Mouse (Mus musculus): Measurements from ENCODE around the gene Olfr433. TPM values are rescaled to one million over a fixed set of nuclear protein-coding genes. Genes with fewer than 3 reads are reported as not detected.
"Not testable (repeated sequence)": the region's sequence is repeated elsewhere in the genome, so short reads cannot be mapped to it uniquely, and the experiment has no call there.

Olfr433 gene
- polyA plus RNA-seq (2015; fragmentation: Nextera tagmentation; extraction: Ambion mirVana): not detected in 2 replicates

DNA sequence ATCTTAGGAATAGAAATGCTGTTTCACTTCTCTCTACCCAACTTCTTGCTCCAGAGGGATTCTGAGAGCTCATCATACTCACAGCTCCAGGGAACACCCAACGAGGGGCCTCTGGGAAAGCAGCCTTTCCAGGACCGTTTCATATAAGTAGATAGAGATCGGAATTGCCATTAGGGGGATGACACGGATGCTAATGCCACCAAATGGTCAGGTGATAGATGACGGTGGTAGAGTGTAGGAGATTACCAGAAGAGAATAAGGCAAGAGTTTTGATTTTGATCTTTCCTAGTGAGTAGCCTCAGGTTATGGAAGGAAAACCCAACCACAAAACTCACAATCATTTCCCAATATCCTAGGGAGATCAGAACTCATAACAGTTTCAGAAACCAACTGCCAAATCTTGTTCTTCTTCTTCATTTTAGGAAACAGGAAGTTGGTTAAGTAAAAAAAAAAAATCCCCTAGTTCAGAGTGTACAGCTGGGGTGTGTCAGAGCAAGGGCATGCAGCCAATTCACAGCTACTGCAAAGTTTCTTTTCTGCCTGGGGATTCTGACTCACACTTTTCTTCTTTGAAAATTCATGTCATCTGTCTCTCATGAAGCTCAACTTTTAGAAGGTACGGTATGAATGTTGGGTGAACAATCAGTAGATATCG, at the start of gene Olfr433:
TSS of gene Olfr433 (plus strand) at position 183 of the 655 bp plus-strand sequence.
- H3K4me1 ChIP-seq (replicated peaks): no peaks in the 10 kb centered on the region
- no peak within 1 kb of the TSS for H3K9ac ChIP-seq
- WGBS: 63% methylated on average over 7 of the region's 7 CpGs
- H3K4me2 ChIP-seq: no peak within 1 kb of the TSS
- no peak within 1 kb of the TSS for H3K4me3 ChIP-seq
- no peaks in the 10 kb centered on the region for H3K9me3 ChIP-seq (replicated peaks)
- H3K27ac ChIP-seq: no peak within 1 kb of the TSS
- H3K36me3 ChIP-seq: no peaks in the 10 kb centered on the region
- no peaks in the 10 kb centered on the region for H3K27me3 ChIP-seq
- no peak for ATAC-seq (replicated peaks; ENCODE audit: insufficient number of reproducible peaks, insufficient read depth, low FRiP score, low read depth)

DNA sequence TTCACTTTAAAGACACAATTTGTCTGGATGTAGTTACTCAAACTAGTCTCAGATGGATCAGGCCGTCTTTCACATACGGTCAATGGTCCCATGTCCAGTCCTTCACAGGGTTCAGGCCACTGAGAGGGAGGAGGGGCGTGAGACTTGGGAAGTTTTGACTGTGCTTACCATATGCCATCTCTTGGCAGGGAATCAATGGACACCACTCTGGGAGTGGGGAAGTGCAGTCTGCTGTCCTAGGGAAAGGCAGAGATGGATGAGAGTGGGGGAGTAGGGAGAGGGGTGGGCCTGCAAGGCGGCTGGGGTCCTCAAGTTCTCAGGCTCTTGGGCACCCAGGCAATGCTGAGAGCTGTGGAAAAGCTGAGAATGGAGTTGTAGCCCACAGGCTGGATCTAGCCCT, 45.5 kb upstream of the Olfr433 start:
- no peaks in the 10 kb centered on the region for H3K27me3 ChIP-seq
- 85% methylated on average over 4 of the region's 4 CpGs for WGBS
- no peak for ATAC-seq (replicated peaks; ENCODE audit: insufficient number of reproducible peaks, insufficient read depth, low FRiP score, low read depth)

GRCm38 (mm10) chr1:174004352-174005109, 36.0 kb upstream of the Olfr433 start:
- not testable (repeated sequence) for H3K27me3 ChIP-seq; H3K36me3 ChIP-seq; H3K27ac ChIP-seq; H3K4me2 ChIP-seq; H3K9ac ChIP-seq; H3K4me1 ChIP-seq (replicated peaks); H3K9me3 ChIP-seq (replicated peaks); ATAC-seq (replicated peaks; ENCODE audit: insufficient number of reproducible peaks, insufficient read depth, low FRiP score, low read depth); H3K4me3 ChIP-seq
- WGBS: 58% methylated on average over 2 of the region's 3 CpGs

More for the DNA sequence above, 45.5 kb upstream of the Olfr433 start:
- H3K4me3 ChIP-seq: no peak overlapping the region
- no peaks in the 10 kb centered on the region for H3K9me3 ChIP-seq (replicated peaks)
- H3K36me3 ChIP-seq: no peaks in the 10 kb centered on the region
- no peak overlapping the region for H3K4me2 ChIP-seq
- no peak overlapping the region for H3K9ac ChIP-seq
- H3K4me1 ChIP-seq (replicated peaks): no peaks in the 10 kb centered on the region
- no peak overlapping the region for H3K27ac ChIP-seq

DNA sequence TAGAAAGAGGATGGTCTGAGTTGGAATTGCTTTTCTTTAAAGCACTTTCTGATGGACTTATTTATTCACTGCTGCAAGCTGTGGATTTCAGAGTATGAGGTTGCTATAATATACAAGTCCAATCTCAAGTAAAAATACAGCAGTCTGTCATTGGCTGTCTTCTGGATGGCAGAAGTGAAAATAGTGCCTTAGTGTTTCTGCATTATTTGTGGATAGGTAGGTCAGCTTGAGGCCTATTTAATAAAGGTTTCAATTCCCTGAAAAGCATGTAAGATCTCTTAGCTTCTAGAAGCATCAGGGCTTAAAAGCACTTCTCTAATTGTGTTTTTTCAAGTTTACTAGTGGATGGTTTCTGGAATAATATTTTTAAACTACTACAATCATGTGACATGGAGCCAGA, 33.5 kb upstream of the Olfr433 start:
- H3K27me3 ChIP-seq, H3K4me3 ChIP-seq, H3K36me3 ChIP-seq: not testable (repeated sequence)

GRCm38 (mm10) chr1:174031698-174032097, 8.8 kb upstream of the Olfr433 start, which contains the start of gene Ifi205:
TSS of gene Ifi205 (minus strand) at chr1:174031810.
- WGBS: 35% methylated on average over 1 of the region's 1 CpGs
- Histone ChIP-seq H3K9ac (no peak within 1 kb of the TSS), H3K27ac (no peak within 1 kb of the TSS), H3K4me2 (no peak within 1 kb of the TSS), H3K9me3 (replicated peaks) (no peaks in the 10 kb centered on the region), H3K36me3 (no peaks in the 10 kb centered on the region), H3K27me3 (no peaks in the 10 kb centered on the region), H3K4me3 (no peak within 1 kb of the TSS), H3K4me1 (replicated peaks) (no peaks in the 10 kb centered on the region)
- ATAC-seq (replicated peaks; ENCODE audit: insufficient number of reproducible peaks, insufficient read depth, low FRiP score, low read depth): no peak

More for the DNA sequence above, 33.5 kb upstream of the Olfr433 start:
- not testable (repeated sequence) for H3K4me1 ChIP-seq (replicated peaks); H3K9me3 ChIP-seq (replicated peaks); H3K27ac ChIP-seq; ATAC-seq (replicated peaks; ENCODE audit: insufficient number of reproducible peaks, insufficient read depth, low FRiP score, low read depth); H3K4me2 ChIP-seq; H3K9ac ChIP-seq

DNA sequence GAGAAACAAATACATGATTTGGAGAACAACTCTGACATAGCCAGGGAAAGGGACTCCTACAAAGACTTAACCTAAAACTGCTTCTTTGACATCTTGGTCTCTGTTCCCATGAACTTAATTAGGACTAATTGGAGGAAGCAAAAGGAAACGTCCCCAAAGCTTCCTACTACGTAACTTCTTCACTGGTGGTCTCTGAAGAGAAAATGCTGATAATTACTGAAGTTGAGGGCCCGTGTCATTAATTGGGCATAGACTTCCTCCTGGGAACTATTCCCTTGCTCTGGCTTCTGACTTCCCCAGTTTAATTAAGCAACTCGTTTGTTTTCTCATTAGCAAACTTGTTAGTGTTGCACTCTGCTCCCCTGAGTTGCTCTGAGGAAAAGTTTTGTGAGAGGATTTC, 4.7 kb upstream of the Olfr433 start:
- no peak for ATAC-seq (replicated peaks; ENCODE audit: insufficient number of reproducible peaks, insufficient read depth, low FRiP score, low read depth)
- H3K4me2 ChIP-seq: no peak overlapping the region
- no peaks in the 10 kb centered on the region for H3K9me3 ChIP-seq (replicated peaks)
- H3K4me1 ChIP-seq (replicated peaks): no peaks in the 10 kb centered on the region
- no peaks in the 10 kb centered on the region for H3K27me3 ChIP-seq
- no peaks in the 10 kb centered on the region for H3K36me3 ChIP-seq
- no peak overlapping the region for H3K9ac ChIP-seq
- no peak overlapping the region for H3K27ac ChIP-seq
- WGBS: 52% methylated on average over 4 of the region's 4 CpGs
- no peak overlapping the region for H3K4me3 ChIP-seq

DNA sequence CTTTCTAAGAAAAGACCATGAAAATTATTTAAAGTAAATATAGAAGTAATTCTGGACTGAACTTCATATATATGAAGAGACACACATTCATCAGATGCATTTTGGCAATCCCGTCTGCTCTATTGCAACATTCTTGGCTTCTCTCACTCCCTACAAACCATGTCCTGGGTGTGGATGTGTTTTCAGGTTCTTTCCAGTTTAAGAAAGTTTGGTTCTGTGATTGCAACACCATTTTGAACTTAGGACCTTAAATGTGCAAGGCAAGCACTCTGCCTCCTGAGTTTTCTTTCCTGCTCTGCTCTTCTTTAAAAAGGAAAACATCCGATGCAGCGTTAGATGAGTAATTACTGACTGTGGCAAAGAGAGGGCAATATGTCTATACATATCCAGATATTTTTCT, 2.0 kb upstream of the Olfr433 start:
- Histone ChIP-seq H3K4me3 (no peak overlapping the region), H3K9ac (no peak overlapping the region), H3K27ac (no peak overlapping the region), H3K4me1 (replicated peaks) (no peaks in the 10 kb centered on the region), H3K4me2 (no peak overlapping the region), H3K9me3 (replicated peaks) (no peaks in the 10 kb centered on the region), H3K27me3 (no peaks in the 10 kb centered on the region), H3K36me3 (no peaks in the 10 kb centered on the region)
- ATAC-seq (replicated peaks; ENCODE audit: insufficient number of reproducible peaks, insufficient read depth, low FRiP score, low read depth): no peak
- 80% methylated on average over 3 of the region's 3 CpGs for WGBS

- not testable (repeated sequence) for H3K27ac ChIP-seq; ATAC-seq (replicated peaks; ENCODE audit: insufficient number of reproducible peaks, insufficient read depth, low FRiP score, low read depth); H3K4me3 ChIP-seq; H3K9me3 ChIP-seq (replicated peaks); H3K9ac ChIP-seq; H3K4me2 ChIP-seq; H3K27me3 ChIP-seq; H3K36me3 ChIP-seq; H3K4me1 ChIP-seq (replicated peaks)
- WGBS: 85% methylated on average over 12 of the region's 12 CpGs
Measured at GRCm38 (mm10) chr1:174042091-174042884, 1.8 kb downstream of the Olfr433 start.

DNA sequence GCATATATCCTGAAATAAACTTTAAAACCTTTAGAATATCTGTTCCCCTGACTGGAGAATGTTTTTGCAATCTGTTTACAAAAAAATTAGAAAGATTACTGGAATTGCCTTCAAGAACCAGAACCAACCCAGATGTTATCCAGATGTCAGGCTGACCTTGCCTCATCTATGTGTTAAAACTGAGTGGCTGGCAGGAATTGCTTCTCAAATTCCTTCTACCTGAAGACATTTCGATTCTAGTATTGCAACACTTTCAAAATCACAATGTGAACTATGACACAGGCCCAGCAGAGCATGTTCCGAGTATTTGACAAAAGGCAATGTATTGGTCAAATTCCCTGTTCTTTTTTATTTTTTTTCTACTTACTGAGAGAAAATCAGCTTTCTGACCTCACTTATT, 3.9 kb downstream of the Olfr433 start:
- Histone ChIP-seq H3K4me1 (replicated peaks) (no peaks in the 10 kb centered on the region), H3K4me3 (no peak overlapping the region), H3K9ac (no peak overlapping the region), H3K4me2 (no peak overlapping the region), H3K9me3 (replicated peaks) (no peaks in the 10 kb centered on the region), H3K27me3 (no peaks in the 10 kb centered on the region), H3K36me3 (no peaks in the 10 kb centered on the region), H3K27ac (no peak overlapping the region)
- no peak for ATAC-seq (replicated peaks; ENCODE audit: insufficient number of reproducible peaks, insufficient read depth, low FRiP score, low read depth)
- WGBS: 71% methylated on average over 2 of the region's 2 CpGs

- ATAC-seq (replicated peaks; ENCODE audit: insufficient number of reproducible peaks, insufficient read depth, low FRiP score, low read depth); H3K4me2 ChIP-seq; H3K4me3 ChIP-seq; H3K27me3 ChIP-seq; H3K36me3 ChIP-seq; H3K27ac ChIP-seq; H3K9me3 ChIP-seq (replicated peaks); H3K4me1 ChIP-seq (replicated peaks); H3K9ac ChIP-seq: not testable (repeated sequence)
- 66% methylated on average over 6 of the region's 6 CpGs for WGBS
Measured at GRCm38 (mm10) chr1:174048227-174048626, 7.7 kb downstream of the Olfr433 start.

DNA sequence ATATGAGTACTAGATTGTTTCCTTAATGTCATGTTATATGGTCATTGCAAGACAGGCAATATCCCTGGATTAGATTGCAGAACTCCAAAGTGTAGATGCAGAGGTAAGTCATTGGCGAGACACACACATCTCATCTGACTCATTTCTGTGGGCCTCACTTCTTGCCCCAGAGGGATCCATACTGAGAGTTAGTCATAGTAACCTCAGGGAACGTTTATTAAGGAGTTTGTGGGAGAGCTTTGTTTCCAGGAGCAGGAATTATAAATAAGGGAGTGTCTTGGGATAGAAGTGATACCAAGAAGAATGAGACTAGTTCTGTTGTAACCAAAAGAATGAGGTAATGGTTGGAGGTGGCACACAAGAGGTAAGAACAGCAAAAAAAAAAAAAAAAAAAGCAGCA, 8.4 kb downstream of the Olfr433 start, which contains the start of gene Olfr432:
TSS of gene Olfr432 (plus strand) at position 313 of the 400 bp plus-strand sequence.
- Histone ChIP-seq H3K36me3 (no peaks in the 10 kb centered on the region), H3K4me3 (no peak within 1 kb of the TSS), H3K4me2 (no peak within 1 kb of the TSS), H3K4me1 (replicated peaks) (no peaks in the 10 kb centered on the region), H3K27me3 (no peaks in the 10 kb centered on the region), H3K27ac (no peak within 1 kb of the TSS), H3K9me3 (replicated peaks) (no peaks in the 10 kb centered on the region), H3K9ac (no peak within 1 kb of the TSS)
- no peak for ATAC-seq (replicated peaks; ENCODE audit: insufficient number of reproducible peaks, insufficient read depth, low FRiP score, low read depth)
- WGBS: 59% methylated on average over 2 of the region's 2 CpGs

All from heart, embryonic 15.5 days (tissue).